Mouse (Mus musculus) macrophage (primary cell): ENCODE data around the gene Myl10. TPM values are rescaled to one million over a fixed set of nuclear protein-coding genes. Genes with fewer than 3 reads are reported as not detected.

Experiments used
- H3K27ac ChIP-seq: fragments of 350-480 bp; formaldehyde crosslinking; 2 replicates; pipeline ENCODE4 v1.9.0; 2021
- H3K36me3 ChIP-seq: fragments of 350-480 bp; formaldehyde crosslinking; 2 replicates; pipeline ENCODE4 v1.9.0; 2021; ENCODE audit errors: inconsistent target
- H3K4me3 ChIP-seq: fragments of 350-480 bp; formaldehyde crosslinking; 2 replicates; pipeline ENCODE4 v1.9.0; 2021; ENCODE audit errors: inconsistent target
- H3K79me2 ChIP-seq: fragments of 350-480 bp; formaldehyde crosslinking; 2 replicates; pipeline ENCODE4 v1.9.0; 2021; ENCODE audit errors: inconsistent target
- WGBS: methylation state at CpG from one replicate; pipeline ENCODE4 v1.1.7; 2026; ENCODE audit warnings: inconsistent platforms; ENCODE audit not compliant: missing documents; 5-methylcytosine and 5-hydroxymethylcytosine counted together
- polyA plus RNA-seq: library from polyadenylated mRNA; stranded (reverse); fragments of 250-400 nt; gene quantifications from 3 replicates; pipeline ENCODE4 v1.2.4, GENCODE M21; 2018; ENCODE audit warnings: inconsistent platforms

Gene Myl10
- polyA plus RNA-seq, 1 experiment from 2014 or later = not detected

- H3K79me2 ChIP-seq = no peaks in the 10 kb centered on the region
- H3K4me3 ChIP-seq = no peak overlapping the region
- H3K27ac ChIP-seq = no peak overlapping the region
- WGBS = 10% methylated on average over 3 of the region's 3 CpGs
- H3K36me3 ChIP-seq = no peaks in the 10 kb centered on the region
Observed at GRCm38 (mm10) chr5:136691170-136691569, 1.8 kb upstream of the Myl10 start.

DNA sequence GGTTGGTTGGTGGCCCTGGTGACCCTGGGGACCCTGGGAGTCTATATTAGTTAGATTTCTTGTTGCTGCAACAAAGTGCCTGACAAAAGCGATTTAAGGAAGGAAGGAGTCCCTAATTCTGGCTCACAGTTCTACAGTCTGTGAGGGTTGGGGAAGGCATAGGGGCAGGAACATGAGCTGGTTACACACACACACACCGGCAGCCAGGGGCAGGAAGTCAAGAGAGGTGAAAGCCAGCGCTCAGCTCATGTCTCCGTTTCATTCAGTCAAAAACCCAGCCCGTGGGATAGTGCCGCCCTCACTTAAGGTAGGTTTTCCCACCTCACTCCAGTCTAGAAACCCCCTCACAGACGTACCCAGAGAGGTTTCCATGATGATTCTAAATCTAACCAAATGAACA is 472 bp downstream of the Myl10 start:
- Histone ChIP-seq H3K27ac (no peak overlapping the region), H3K79me2 (no peaks in the 10 kb centered on the region), H3K4me3 (no peak overlapping the region), H3K36me3 (no peaks in the 10 kb centered on the region)
- 16% methylated on average over 7 of the region's 7 CpGs for WGBS

DNA sequence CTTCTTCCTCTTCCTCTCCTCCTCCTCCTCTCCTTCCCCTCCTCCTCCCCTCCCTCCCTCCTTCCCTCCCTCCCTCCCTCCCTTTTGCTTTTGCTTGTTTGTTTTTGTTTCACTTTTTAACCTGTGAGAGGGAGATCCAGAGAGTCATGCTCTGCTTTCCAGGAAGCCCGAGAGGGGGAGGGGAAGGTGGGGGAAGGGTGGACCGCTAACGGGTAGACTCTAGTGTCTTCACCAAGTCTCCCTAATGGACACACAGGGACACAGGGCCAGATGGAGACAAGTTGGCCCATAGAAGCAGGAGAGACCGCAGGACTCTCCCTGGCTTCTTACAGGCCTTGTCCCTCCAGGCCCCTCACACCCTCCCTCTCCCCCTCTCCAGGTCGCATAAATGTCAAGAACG is 2.0 kb downstream of the Myl10 start:
- Histone ChIP-seq H3K27ac (no peak overlapping the region), H3K36me3 (no peaks in the 10 kb centered on the region), H3K79me2 (no peaks in the 10 kb centered on the region), H3K4me3 (no peak overlapping the region)
- 35% methylated on average over 6 of the region's 6 CpGs for WGBS

- H3K4me3 ChIP-seq = no peak overlapping the region
- 88% methylated on average over 5 of the region's 5 CpGs for WGBS
- H3K79me2 ChIP-seq = no peaks in the 10 kb centered on the region
- H3K27ac ChIP-seq = no peak overlapping the region
- H3K36me3 ChIP-seq = no peaks in the 10 kb centered on the region
Observed at GRCm38 (mm10) chr5:136696516-136696915, 3.6 kb downstream of the Myl10 start.

- Histone ChIP-seq H3K27ac (no peak overlapping the region), H3K36me3 (no peaks in the 10 kb centered on the region), H3K79me2 (no peaks in the 10 kb centered on the region), H3K4me3 (no peak overlapping the region)
- WGBS = 87% methylated on average over 9 of the region's 9 CpGs
Observed at GRCm38 (mm10) chr5:136697618-136698017, 4.7 kb downstream of the Myl10 start.

DNA sequence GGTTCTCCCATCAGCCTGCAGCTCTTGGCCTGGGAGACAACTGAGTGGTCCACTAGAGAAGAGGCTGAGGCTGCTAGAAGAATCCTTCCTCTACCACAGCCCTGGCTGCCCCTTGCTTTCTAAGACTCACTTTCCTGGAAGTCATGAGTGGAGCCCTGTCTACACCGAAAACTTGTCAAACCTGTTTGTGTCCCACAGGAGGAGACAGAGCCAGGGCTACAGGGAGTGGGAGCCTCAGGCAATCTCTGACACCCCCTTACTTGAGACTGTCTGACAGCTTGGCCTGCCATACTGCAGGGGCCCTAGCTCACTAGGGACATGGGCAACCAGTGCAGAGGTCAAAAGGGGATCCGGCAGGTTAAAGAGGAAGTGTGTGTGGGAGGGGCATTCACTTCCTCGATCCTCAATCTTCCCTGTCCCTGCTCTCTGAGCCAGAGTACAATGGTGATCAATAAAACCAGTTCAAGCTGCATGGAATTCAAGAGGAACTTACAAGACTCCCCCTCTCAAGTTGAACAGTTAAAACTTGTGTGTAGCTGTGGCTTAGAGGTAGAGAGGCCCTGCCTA is 9.3 kb downstream of the Myl10 start:
- Histone ChIP-seq H3K79me2 (no peaks in the 10 kb centered on the region), H3K27ac (no peak overlapping the region), H3K4me3 (no peak overlapping the region), H3K36me3 (no peaks in the 10 kb centered on the region)
- 22% methylated on average over 3 of the region's 3 CpGs for WGBS

GRCm38 (mm10) chr5:136703751-136704150 is 10.8 kb downstream of the Myl10 start:
- Histone ChIP-seq H3K4me3 (no peak overlapping the region), H3K27ac (no peak overlapping the region), H3K36me3 (no peaks in the 10 kb centered on the region), H3K79me2 (no peaks in the 10 kb centered on the region)
- WGBS = 73% methylated on average over 3 of the region's 3 CpGs

DNA sequence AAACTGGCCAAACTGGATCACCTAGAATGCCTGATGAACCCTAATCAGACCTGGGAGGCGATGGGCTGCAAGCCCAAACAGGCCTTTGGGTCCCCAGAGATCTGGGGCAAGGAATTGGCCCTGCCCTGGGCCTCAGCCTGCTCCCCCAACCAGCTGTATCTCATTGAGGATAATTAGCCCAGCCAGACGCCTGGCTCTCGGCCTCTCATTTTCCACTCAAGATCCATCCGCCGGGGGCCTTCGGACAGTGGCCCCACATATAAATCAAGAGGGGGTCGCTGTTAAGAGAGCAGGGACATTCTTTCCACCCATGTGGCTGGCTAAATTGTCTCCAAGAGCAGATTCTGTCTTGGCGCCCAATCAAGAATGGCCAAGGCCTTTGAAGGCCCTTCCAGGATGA is 11.2 kb downstream of the Myl10 start:
- H3K27ac ChIP-seq = no peak overlapping the region
- no peak overlapping the region for H3K4me3 ChIP-seq
- H3K36me3 ChIP-seq = no peaks in the 10 kb centered on the region
- H3K79me2 ChIP-seq = no peaks in the 10 kb centered on the region
- WGBS = 90% methylated on average over 8 of the region's 8 CpGs

- Histone ChIP-seq H3K27ac (no peak overlapping the region), H3K79me2 (no peaks in the 10 kb centered on the region), H3K36me3 (no peaks in the 10 kb centered on the region), H3K4me3 (no peak overlapping the region)
- WGBS = 86% methylated on average over 3 of the region's 3 CpGs
Observed at GRCm38 (mm10) chr5:136705532-136705931, 12.6 kb downstream of the Myl10 start.

GRCm38 (mm10) chr5:136706803-136707202 is 13.9 kb downstream of the Myl10 start:
- WGBS = 2% methylated on average over 9 of the region's 9 CpGs
- H3K27ac ChIP-seq = no peak overlapping the region
- no peaks in the 10 kb centered on the region for H3K79me2 ChIP-seq
- no peak overlapping the region for H3K4me3 ChIP-seq
- H3K36me3 ChIP-seq = no peaks in the 10 kb centered on the region

- H3K4me3 ChIP-seq = no peak overlapping the region
- no peaks in the 10 kb centered on the region for H3K79me2 ChIP-seq
- no peaks in the 10 kb centered on the region for H3K36me3 ChIP-seq
- H3K27ac ChIP-seq = no peak overlapping the region
- WGBS = 90% methylated on average over 12 of the region's 12 CpGs
Observed at GRCm38 (mm10) chr5:136708116-136708515, 15.2 kb downstream of the Myl10 start.

- no peak overlapping the region for H3K27ac ChIP-seq
- H3K79me2 ChIP-seq = no peaks in the 10 kb centered on the region
- no peaks in the 10 kb centered on the region for H3K36me3 ChIP-seq
- H3K4me3 ChIP-seq = no peak overlapping the region
- 96% methylated on average over 4 of the region's 4 CpGs for WGBS
Observed at GRCm38 (mm10) chr5:136710742-136711141, 17.8 kb downstream of the Myl10 start.

- 76% methylated on average over 32 of the region's 32 CpGs for WGBS
- no peaks in the 10 kb centered on the region for H3K79me2 ChIP-seq
Observed at GRCm38 (mm10) chr5:136714232-136714875, 21.4 kb downstream of the Myl10 start.

DNA sequence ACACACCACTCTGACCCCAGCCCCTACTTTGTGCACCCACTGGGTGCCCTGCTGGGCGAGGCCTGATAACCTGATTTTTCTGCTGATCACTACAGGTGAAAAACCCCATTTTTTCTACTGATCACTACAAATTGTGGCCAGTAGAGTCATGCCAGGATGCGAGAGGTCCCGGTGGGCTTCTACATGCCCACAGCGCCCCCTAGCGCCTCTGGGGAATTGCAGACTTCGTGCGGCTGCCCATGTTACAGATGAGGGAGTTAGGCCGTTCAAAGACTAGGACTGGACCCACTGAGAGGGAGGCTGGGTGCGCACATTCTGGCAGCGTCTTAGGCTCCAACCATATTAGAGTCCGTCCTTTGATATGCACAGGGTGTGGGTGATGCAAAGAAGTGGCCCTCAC is 21.9 kb downstream of the Myl10 start:
- H3K79me2 ChIP-seq = no peaks in the 10 kb centered on the region
- no peak overlapping the region for H3K27ac ChIP-seq
- WGBS = 46% methylated on average over 11 of the region's 11 CpGs
- H3K36me3 ChIP-seq = no peaks in the 10 kb centered on the region
- H3K4me3 ChIP-seq = no peak overlapping the region

More at GRCm38 (mm10) chr5:136714232-136714875, 21.4 kb downstream of the Myl10 start:
- no peak overlapping the region for H3K27ac ChIP-seq
- no peaks in the 10 kb centered on the region for H3K36me3 ChIP-seq
- no peak overlapping the region for H3K4me3 ChIP-seq

DNA sequence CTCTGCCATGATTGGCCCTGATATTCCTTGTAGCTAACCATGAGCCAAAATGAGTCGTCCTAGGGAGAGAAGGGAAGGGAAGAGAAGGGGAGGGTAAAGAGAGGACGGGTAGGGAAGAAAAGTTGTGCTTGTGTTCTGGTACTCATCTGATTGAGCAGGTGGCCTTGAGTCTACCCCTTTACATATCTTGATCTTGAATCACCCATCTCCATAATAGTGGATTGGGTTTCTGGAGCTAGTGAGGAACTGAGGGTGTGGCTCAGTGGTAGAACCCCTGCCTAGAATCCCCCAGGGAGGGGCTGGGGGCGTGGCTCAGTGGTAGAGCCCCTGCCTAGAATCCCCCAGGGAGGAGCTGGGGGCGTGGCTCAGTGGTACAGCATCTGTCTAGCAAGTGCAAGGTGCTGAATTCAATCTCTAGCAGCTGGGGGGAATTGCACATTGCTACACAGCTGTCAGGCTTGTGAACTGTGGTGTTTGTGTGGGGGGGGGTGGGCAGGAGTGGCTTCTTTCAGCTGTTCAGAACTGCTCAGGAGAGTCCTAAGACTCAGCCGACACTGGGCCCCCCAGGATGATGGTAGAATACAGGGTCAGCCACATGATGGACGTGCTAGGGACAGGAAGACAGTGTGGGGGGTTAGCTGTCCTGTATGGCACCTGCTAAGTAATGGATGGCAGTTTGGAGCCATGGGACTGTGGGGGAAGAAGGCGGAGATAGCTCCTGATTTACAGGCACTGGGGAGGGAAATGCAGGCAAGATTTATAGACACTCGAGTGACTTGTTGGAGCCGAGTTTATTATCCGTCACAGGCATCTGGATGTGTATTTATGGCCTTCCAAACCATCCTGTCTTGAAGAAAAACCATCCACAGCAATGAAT is 24.0 kb downstream of the Myl10 start:
- 59% methylated on average over 10 of the region's 10 CpGs for WGBS
- H3K27ac ChIP-seq = no peak overlapping the region
- H3K79me2 ChIP-seq = no peaks in the 10 kb centered on the region

More for the DNA sequence above, 24.0 kb downstream of the Myl10 start:
- Histone ChIP-seq H3K4me3 (no peak overlapping the region), H3K36me3 (no peaks in the 10 kb centered on the region)
